Mouse (Mus musculus) ES-CJ7 (cell line): ENCODE data around the gene Arpc3.

Experiments
- DNase-seq: peaks from one replicate; pipeline ENCODE4 v3.0.0; 2011; ENCODE audit warnings: low read depth, low spot score

Arpc3 gene

GRCm38 (mm10) chr5:122439400-122440094 is 47.9 kb downstream of the Arpc3 start:
- DNase-seq: no peak

DNA sequence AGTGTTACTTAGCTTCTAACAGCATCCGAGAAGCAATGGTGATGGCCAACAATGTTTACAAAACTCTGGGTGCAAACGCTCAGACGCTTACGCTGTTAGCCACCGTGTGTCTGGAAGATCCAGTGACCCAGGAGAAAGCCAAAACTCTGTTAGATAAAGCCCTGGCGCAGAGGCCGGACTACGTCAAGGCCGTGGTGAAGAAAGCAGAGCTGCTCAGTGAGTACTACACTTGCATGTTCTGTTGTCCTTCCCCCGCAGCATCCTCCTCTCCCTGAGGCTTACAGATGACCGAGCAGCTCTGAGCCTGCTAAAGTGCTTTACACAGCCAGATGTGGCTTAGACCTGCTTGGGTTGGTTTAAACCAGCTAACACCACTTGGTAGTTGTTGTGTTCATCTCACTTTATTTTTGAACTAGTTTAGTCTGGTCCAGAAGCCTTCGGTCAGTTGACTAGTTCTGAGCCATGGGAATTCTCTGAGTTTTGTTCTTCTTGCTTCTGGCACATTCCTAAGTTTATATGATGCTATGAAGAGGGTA is 48.5 kb downstream of the Arpc3 start:
- peak; percentile 72 for DNase-seq

DNA sequence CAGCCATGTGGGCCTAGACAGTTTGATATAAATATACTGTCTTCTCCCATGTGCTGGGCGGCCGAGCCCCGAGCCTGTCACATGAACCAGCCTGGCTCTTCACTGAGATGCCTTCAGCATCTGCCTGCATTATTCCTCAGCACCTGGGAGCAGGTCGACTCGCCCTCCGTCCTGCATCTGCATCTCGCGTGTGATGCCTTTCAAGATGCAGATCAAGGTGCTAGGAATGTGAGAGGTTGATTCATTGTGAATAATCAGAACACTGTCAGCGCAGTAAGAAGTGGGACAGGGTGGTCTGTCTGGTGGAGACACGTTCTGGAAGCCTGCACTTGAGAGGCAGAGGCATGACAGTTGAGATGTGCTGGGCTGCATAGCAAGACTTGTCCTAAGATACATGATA is 52.8 kb downstream of the Arpc3 start:
- DNase-seq: no peak

- no peak for DNase-seq
These were observed 53.5 kb downstream of the Arpc3 start for GRCm38 (mm10) chr5:122445051-122445610.

DNA sequence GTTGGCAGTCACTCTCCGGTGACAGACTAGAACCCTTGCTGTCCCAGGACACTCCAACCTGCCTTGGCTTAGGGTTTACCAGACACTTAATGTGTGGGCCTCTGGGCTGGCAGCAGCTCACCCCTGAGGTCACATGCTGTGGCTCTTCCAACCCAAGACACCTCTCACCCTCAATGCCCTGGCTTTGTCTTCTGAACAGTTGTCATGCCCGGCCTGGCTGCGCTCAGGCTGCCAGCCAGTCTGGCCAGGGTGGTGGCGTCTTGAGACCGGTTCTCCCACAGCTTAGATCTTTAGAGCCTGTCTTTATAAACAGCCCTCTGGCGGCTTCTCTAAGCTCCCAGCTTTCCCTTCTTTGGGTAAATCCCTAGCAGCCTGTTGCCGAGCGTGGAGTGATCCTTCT is 56.2 kb downstream of the Arpc3 start:
- DNase-seq: no peak

- peak; percentile 38 for DNase-seq
These were observed 57.2 kb downstream of the Arpc3 start for GRCm38 (mm10) chr5:122448869-122449268.

- DNase-seq: no peak
These were observed 58.3 kb downstream of the Arpc3 start for GRCm38 (mm10) chr5:122449946-122450345.

DNA sequence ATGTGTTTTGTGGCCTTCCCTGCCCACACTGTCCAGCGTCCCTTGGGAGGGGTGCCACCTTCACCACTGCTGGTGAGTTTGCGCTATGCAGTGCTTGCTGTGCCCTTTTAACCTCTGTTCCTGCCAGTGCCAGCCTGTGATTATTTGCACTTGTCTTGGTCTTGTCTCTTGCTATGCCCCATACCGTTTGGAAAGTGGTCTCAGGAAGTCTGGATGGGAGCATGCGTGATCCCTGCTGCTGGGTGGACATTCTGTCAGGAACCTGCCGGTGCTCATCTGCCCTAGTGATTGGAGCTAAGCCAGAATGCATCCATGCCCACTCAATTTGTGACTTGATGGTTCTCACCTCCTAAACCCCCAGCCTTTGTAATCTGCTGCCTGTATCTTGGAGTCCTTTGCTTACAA is 59.2 kb downstream of the Arpc3 start:
- no peak for DNase-seq

DNA sequence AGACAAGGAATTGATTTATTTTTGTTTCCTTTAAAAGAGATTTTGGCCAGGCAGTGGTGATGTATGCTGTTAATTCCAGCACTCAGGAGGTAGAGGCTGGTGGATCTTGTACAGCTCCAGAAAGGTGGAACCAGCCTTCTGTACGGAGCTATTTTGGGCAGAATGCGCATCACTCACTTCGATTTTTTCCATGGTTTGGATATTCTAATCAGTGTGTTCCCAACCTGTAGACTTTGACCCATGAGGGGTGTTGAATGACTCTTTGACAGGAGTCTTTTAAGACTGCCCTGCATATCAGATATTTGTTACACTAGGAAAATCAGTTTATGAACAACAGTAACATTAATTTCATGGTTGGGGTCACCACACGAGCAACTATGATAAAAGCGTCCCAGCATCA is 59.6 kb downstream of the Arpc3 start:
- no peak for DNase-seq

GRCm38 (mm10) chr5:122452194-122452593 is 60.5 kb downstream of the Arpc3 start:
- DNase-seq: no peak

DNA sequence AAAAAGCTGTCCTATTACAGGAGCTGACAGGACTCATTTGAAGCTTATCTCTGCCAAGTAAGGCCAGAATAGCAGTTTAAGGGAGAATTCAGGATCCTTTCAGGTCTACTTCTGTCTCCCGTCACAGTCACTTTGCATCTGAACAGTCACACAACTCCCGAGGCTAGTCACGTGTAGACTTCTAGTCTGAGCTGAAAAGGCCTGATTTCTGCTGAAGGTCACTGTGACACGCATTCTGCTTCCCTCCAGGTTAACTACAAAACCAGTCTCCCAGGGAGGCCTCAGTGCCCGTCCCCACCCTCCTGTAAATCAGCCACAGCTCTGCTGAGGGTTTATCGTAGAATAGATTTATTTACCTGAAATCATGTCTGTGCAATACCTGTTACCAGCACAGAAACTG is 61.5 kb downstream of the Arpc3 start:
- DNase-seq: peak; percentile 97

DNA sequence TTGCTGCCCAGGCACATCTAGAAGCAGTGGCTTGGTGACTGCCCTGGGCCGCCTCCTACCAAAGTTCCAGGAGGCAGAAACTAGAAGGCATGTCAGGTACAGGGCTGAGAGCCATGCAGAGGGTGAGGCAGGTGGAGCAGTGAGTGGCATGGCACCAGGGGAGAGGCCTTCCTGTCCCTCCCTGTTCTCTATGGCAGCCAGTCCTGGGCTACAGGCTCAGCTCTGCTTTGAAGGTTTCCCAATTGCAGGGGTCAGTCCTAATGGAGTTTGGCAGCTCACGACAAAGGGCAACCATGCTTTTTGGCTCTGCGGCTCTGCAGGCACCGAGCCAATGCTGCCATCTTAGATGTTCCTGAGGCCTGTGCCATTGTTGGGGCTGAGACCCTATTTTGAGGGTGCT is 62.8 kb downstream of the Arpc3 start:
- no peak for DNase-seq

DNA sequence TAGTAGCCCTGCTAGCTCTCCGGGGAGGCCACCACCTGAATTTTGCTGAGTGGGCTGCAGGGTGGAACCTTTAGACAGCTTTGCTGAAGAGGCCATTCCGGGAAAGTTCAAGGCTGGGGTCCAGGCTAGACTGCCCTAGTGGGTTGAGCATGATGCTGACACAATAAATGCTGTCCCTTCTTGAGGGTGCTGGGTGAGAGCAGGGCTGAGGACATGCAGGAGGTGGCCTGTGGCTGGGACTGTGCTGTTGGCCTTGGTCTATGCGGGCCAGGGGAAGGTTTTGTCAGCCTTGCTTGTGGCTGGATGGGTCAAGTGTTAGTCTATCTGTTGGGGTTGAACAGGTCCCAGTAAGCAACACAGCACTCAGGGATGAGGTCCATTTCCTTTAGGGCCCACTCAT is 63.2 kb downstream of the Arpc3 start:
- DNase-seq: no peak

DNA sequence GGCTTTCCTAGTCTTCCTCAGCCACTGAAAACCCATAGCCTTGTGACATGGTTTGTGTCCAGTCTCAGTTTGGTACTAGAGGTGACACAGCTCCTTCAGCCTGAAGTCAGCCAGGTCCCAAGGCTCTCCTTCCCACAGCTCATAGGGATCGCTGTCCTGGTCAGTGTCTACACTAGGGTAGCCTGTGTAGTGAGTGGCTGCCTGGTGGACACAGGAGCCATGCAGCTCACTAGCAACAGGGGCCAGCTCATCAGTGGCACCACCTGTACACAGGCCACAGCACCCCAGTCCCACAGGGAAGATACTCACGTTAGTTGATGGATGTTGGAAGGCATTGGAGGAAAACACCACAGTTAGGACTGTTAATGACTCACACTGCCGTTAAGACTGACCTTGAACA is 63.9 kb downstream of the Arpc3 start:
- DNase-seq: no peak

GRCm38 (mm10) chr5:122457054-122457453 is 65.4 kb downstream of the Arpc3 start:
- DNase-seq: peak; percentile 59

GRCm38 (mm10) chr5:122458066-122458465 is 66.4 kb downstream of the Arpc3 start:
- DNase-seq: no peak

DNA sequence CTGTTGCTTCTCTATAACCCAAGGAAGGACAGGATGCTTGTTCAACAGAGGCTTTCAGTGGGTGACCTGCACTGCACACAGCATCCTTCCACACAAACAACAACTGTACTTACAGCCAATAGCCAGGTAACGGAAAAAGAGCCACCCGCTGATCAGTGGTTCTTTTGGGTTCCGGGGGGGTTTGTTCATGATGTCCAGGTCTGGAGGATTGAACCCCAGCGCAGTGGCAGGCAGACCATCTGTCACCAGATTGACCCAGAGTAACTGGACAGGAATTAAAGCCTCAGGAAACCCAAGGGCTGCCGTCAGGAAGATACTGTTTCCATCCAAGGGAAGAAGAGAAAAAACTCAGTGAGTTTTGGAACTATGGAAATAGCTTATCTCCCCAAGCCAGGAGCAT is 67.7 kb downstream of the Arpc3 start:
- DNase-seq: no peak

DNA sequence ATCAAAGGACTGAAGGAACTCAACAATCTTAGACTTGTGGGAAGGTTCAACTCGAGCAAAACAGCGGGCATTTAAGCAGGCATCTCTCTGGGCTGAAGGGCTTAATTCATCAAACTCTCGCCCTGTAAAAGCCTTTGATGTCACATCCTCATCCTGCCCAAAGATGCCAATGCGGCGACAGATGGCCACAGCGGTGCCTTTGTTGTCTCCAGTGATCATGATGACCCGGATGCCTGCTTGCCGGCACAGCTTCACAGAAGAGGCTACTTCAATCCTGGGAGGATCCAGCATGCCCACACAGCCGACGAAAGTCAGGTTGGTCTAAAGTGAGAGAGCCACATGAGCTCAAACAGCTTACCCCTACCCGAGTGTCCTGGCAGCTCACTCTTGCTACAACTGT is 69.0 kb downstream of the Arpc3 start:
- no peak for DNase-seq

- DNase-seq: no peak
These were observed 69.8 kb downstream of the Arpc3 start for GRCm38 (mm10) chr5:122461431-122461830.
